Mouse (Mus musculus): ENCODE data around the gene Prr7. TPM values are rescaled to one million over a fixed set of nuclear protein-coding genes. Genes with fewer than 3 reads are reported as not detected.

The Prr7 gene
- total and polyA plus RNA-seq, 3 experiments, result 2.7 to 8.7 TPM; not detected in 1

DNA sequence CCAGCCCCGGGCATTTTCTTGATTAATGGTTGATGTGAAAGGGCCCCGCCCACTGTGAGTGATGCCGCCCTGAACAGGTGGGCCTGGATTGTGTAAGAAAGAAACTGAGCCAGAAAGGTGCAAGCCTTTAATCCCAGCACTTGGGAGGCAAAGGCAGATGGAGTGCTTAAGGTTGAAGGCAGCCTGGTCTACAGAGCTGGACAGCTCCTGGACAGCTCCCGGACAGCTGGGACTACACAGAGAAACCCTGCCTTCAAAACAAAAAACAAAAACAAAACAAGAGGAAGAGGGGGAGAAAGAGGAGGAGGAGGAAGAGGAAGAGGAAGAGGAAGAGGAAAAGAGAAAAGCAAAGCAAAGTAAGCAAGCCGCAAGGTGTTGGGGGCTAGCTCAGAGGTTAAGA is 44.9 kb upstream of the Prr7 start:
- Histone ChIP-seq H3K79me2 (ENCODE audit: control insufficient read depth, insufficient read depth, low read length, poor library complexity) (no peaks in the 10 kb centered on the region), H3K9me3 (replicated peaks; ENCODE audit: insufficient read depth, low read length) (no peaks in the 10 kb centered on the region), H3K27ac (ENCODE audit: control insufficient read depth, low read depth, low read length) (no peak overlapping the region), H3K27me3 (ENCODE audit: control insufficient read depth in 1 of 2, insufficient read depth in 2 of 2, low read length in 2 of 2) (no peaks in the 10 kb centered on the region), H3K4me3 (ENCODE audit: control insufficient read depth in 1 of 2, insufficient read depth in 1 of 2, low read depth in 2 of 2, low read length in 2 of 2) (no peak overlapping the region), H3K9ac (ENCODE audit: control insufficient read depth, low read depth, low read length, poor library complexity, severe bottlenecking) (no peak overlapping the region), H3K4me1 (ENCODE audit: control insufficient read depth in 1 of 2, insufficient read depth in 2 of 2, low read length in 2 of 2) (peaks cover 0 to 8% of the 10 kb centered on the region in 2 experiments; a peak in 2 of 4 replicates), H3K36me3 (ENCODE audit: control insufficient read depth in 1 of 2, insufficient read depth in 2 of 2, low read length in 2 of 2) (no peaks in the 10 kb centered on the region)
- TF ChIP-seq EP300 (IDR thresholded peaks at IDR 0.05; ENCODE audit: low read depth in 1 of 2, low read length in 2 of 2), result no peak
- peak; percentile 76 for TF ChIP-seq MXI1 (IDR thresholded peaks at IDR 0.05; ENCODE audit: low read depth, low read length)
- TF ChIP-seq MEF2A (IDR thresholded peaks at IDR 0.05; ENCODE audit: extremely low read depth, insufficient replicate concordance, low read depth, low read length, poor library complexity, severe bottlenecking), result no peak
- peak; percentile 95 for TF ChIP-seq SIN3A (IDR thresholded peaks at IDR 0.05; ENCODE audit: low read length)
- TF ChIP-seq HCFC1 (IDR thresholded peaks at IDR 0.05; ENCODE audit: low read depth, low read length), result no peak
- no peak for TF ChIP-seq GABPA (IDR thresholded peaks at IDR 0.05; ENCODE audit: low read depth, low read length)
- TF ChIP-seq ZMIZ1 (IDR thresholded peaks at IDR 0.05; ENCODE audit: low read depth, low read length), result no peak
- no peak for TF ChIP-seq TBP (IDR thresholded peaks at IDR 0.05; ENCODE audit: low read depth, low read length)
- peak; percentile 40 for DNase-seq (ENCODE audit: low read depth, low spot score)

- no peak for DNase-seq (ENCODE audit: low read depth, low spot score)
- Histone ChIP-seq H3K4me3 (ENCODE audit: control insufficient read depth in 1 of 2, insufficient read depth in 1 of 2, low read depth in 2 of 2, low read length in 2 of 2) (no peak overlapping the region), H3K9me3 (replicated peaks; ENCODE audit: insufficient read depth, low read length) (no peaks in the 10 kb centered on the region), H3K27me3 (ENCODE audit: control insufficient read depth in 1 of 2, insufficient read depth in 2 of 2, low read length in 2 of 2) (no peaks in the 10 kb centered on the region), H3K79me2 (ENCODE audit: control insufficient read depth, insufficient read depth, low read length, poor library complexity) (no peaks in the 10 kb centered on the region), H3K9ac (ENCODE audit: control insufficient read depth, low read depth, low read length, poor library complexity, severe bottlenecking) (no peak overlapping the region), H3K4me1 (ENCODE audit: control insufficient read depth in 1 of 2, insufficient read depth in 2 of 2, low read length in 2 of 2) (peaks cover 0 to 8% of the 10 kb centered on the region in 2 experiments; a peak in 2 of 4 replicates), H3K27ac (ENCODE audit: control insufficient read depth, low read depth, low read length) (no peak overlapping the region), H3K36me3 (ENCODE audit: control insufficient read depth in 1 of 2, insufficient read depth in 2 of 2, low read length in 2 of 2) (no peaks in the 10 kb centered on the region)
- TF ChIP-seq ZKSCAN1 (IDR thresholded peaks at IDR 0.05; ENCODE audit: low read depth, low read length) (no peak), POLR2A (IDR thresholded peaks at IDR 0.05; ENCODE audit: control insufficient read depth in 1 of 2, insufficient read depth in 1 of 2, low read depth in 1 of 2, low read length in 2 of 2, poor library complexity in 1 of 2) (no peak), CTCF (IDR thresholded peaks at IDR 0.05 in 2 of 3, conservative IDR thresholded peaks at IDR 0.05 in 1 of 3; ENCODE audit: control insufficient read depth in 1 of 3, insufficient read depth in 1 of 3, low read depth in 2 of 3, low read length in 3 of 3, poor library complexity in 1 of 3, severe bottlenecking in 1 of 3) (no peak), BHLHE40 (IDR thresholded peaks at IDR 0.05; ENCODE audit: borderline replicate concordance, low read depth, low read length) (no peak), ETS1 (IDR thresholded peaks at IDR 0.05; ENCODE audit: low read depth, low read length) (no peak)
These were observed 43.8 kb upstream of the Prr7 start for GRCm38 (mm10) chr13:55420018-55420932.
